Mouse (Mus musculus) forebrain, embryonic 14.5 days (tissue): ENCODE measurements around the gene Pi4kb. TPM values are rescaled to one million over a fixed set of nuclear protein-coding genes. Genes with fewer than 3 reads are reported as not detected.
"Not testable (repeated sequence)": the region's sequence is repeated elsewhere in the genome, so short reads cannot be mapped to it uniquely, and the experiment has no call there.

Experiments used
- ATAC-seq: fragments of 200-750 bp; cut with Nextera tagmentation; 2 replicates; pipeline ENCODE4 v1.8.0; 2017; ENCODE audit warnings: mild to moderate bottlenecking, moderate library complexity
- DNase-seq: peaks from one replicate; pipeline ENCODE4 v3.0.0-alpha.2; 2015; ENCODE audit warnings: low spot score
- H3K27ac ChIP-seq: fragments of 300-500 bp; sonication (generic); 2 replicates; pipeline ENCODE4 v1.5.1; 2014; ENCODE audit warnings: low read depth, mild to moderate bottlenecking, control low read depth, low read length, moderate library complexity
- H3K27me3 ChIP-seq: fragments of 300-500 bp; sonication (generic); replicated peaks from 2 replicates; pipeline ENCODE4 v1.6.1; 2014; ENCODE audit warnings: low read length, control low read depth, mixed read lengths; ENCODE audit not compliant: control insufficient read depth, insufficient read depth
- H3K36me3 ChIP-seq: fragments of 300-500 bp; sonication (generic); 2 replicates; pipeline ENCODE4 v1.6.1; 2014; ENCODE audit warnings: low read length, control low read depth; ENCODE audit not compliant: control insufficient read depth, insufficient read depth
- H3K4me1 ChIP-seq: fragments of 300-500 bp; sonication (generic); 2 replicates; pipeline ENCODE4 v1.6.1; 2014; ENCODE audit warnings: antibody characterized with exemption, low read length, control low read depth; ENCODE audit not compliant: control insufficient read depth, insufficient read depth
- H3K4me2 ChIP-seq: fragments of 300-500 bp; sonication (generic); 2 replicates; pipeline ENCODE4 v1.6.1; 2014; ENCODE audit warnings: mild to moderate bottlenecking, control low read depth, low read length
- H3K4me3 ChIP-seq: fragments of 300-500 bp; sonication (generic); 2 replicates; pipeline ENCODE4 v1.5.1; 2014; ENCODE audit warnings: low read depth, low read length, control low read depth
- H3K9ac ChIP-seq: fragments of 300-500 bp; sonication (generic); 2 replicates; pipeline ENCODE4 v1.6.1; 2014; ENCODE audit warnings: mild to moderate bottlenecking, low read length, control low read depth, moderate library complexity
- H3K9me3 ChIP-seq: fragments of 300-500 bp; sonication (generic); replicated peaks from 2 replicates; pipeline ENCODE4 v1.6.1; 2016; ENCODE audit warnings: low read length, control low read depth, mixed read lengths; ENCODE audit not compliant: control insufficient read depth
- WGBS: fragments of 180-500 bp; shearing (Covaris S2); extraction: QIAGEN DNeasy Blood & Tissue Kit; methylation state at CpG from one replicate; pipeline ENCODE4 v1.1.7; 2014; 5-methylcytosine and 5-hydroxymethylcytosine counted together
- polyA plus RNA-seq: library from polyadenylated mRNA; unstranded; fragments of >200 nt; fragmentation: Nextera tagmentation; extraction: Ambion mirVana; gene quantifications from 2 replicates; pipeline ENCODE4 v1.2.1, GENCODE M21; 2014

Pi4kb gene
- polyA plus RNA-seq, 1 experiment from 2014 or later = 28.8 TPM

GRCm38 (mm10) chr3:95016532-95017056, 42.1 kb downstream of the Pi4kb start:
- peak overlapping the region; percentile 74 for H3K4me3 ChIP-seq
- peaks cover 7% of the 10 kb centered on the region for H3K36me3 ChIP-seq
- no peaks in the 10 kb centered on the region for H3K27me3 ChIP-seq
- H3K9ac ChIP-seq = peak overlapping the region; percentile 70
- 5% methylated on average over 21 of the region's 21 CpGs for WGBS
- H3K27ac ChIP-seq = peak overlapping the region; percentile 95
- peaks cover 15% of the 10 kb centered on the region for H3K4me1 ChIP-seq
- H3K4me2 ChIP-seq = peak overlapping the region; percentile 79
- H3K9me3 ChIP-seq = no peaks in the 10 kb centered on the region
- no peak for ATAC-seq
- DNase-seq = no peak

GRCm38 (mm10) chr3:95018741-95019140, 44.2 kb downstream of the Pi4kb start:
- H3K4me2 ChIP-seq = no peak overlapping the region
- H3K9me3 ChIP-seq = no peaks in the 10 kb centered on the region
- no peaks in the 10 kb centered on the region for H3K27me3 ChIP-seq
- H3K36me3 ChIP-seq = no peaks in the 10 kb centered on the region
- H3K4me1 ChIP-seq = peaks cover 13% of the 10 kb centered on the region
- no peak overlapping the region for H3K27ac ChIP-seq
- WGBS = 84% methylated on average over 2 of the region's 2 CpGs
- ATAC-seq (no peak), DNase-seq (no peak)
- H3K4me3 ChIP-seq = no peak overlapping the region
- H3K9ac ChIP-seq = no peak overlapping the region

GRCm38 (mm10) chr3:95020956-95021355, 46.4 kb downstream of the Pi4kb start:
- H3K9me3 ChIP-seq, H3K36me3 ChIP-seq, H3K9ac ChIP-seq, H3K4me2 ChIP-seq, H3K27me3 ChIP-seq, DNase-seq, H3K4me1 ChIP-seq, H3K27ac ChIP-seq, ATAC-seq, H3K4me3 ChIP-seq: not testable (repeated sequence)
- WGBS = 94% methylated on average over 5 of the region's 5 CpGs

DNA sequence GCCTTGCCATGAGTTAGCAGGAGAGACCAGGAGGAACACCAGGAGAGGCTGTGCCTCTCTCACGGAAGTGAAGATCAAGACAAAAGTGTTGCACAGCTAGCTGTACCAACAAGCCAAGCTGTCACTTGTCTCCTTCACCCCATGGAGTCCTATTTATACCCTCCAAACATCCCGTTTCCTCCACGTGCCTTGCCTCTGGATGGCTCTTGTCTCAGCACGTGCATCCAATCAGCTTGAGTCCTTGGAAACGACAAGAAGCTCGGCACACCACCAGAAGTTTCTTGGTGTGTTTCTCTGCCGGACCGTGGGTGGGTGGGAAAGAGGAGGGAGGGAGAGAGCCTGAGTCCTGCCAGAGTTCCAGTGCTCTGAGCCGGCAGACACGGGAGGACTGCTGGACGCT, 50.0 kb downstream of the Pi4kb start:
- 30% methylated on average over 11 of the region's 11 CpGs for WGBS
- Histone ChIP-seq H3K27me3 (no peaks in the 10 kb centered on the region), H3K4me1 (no peaks in the 10 kb centered on the region), H3K9ac (no peak overlapping the region), H3K4me2 (no peak overlapping the region), H3K27ac (no peak overlapping the region), H3K4me3 (no peak overlapping the region), H3K9me3 (no peaks in the 10 kb centered on the region), H3K36me3 (0 out of 2 replicates have a peak, but pooled peaks cover 2% of the 10 kb centered on the region)
- no peak for ATAC-seq
- no peak for DNase-seq

GRCm38 (mm10) chr3:95025202-95025601, 50.7 kb downstream of the Pi4kb start:
- Histone ChIP-seq H3K4me2 (no peak overlapping the region), H3K4me3 (no peak overlapping the region), H3K27ac (no peak overlapping the region), H3K27me3 (no peaks in the 10 kb centered on the region), H3K9ac (no peak overlapping the region), H3K9me3 (no peaks in the 10 kb centered on the region), H3K36me3 (peaks cover 6% of the 10 kb centered on the region), H3K4me1 (no peaks in the 10 kb centered on the region)
- no peak for ATAC-seq
- no peak for DNase-seq
- WGBS = 57% methylated on average over 5 of the region's 5 CpGs

- Histone ChIP-seq H3K9me3 (no peaks in the 10 kb centered on the region), H3K27me3 (no peaks in the 10 kb centered on the region), H3K9ac (no peak overlapping the region), H3K4me3 (no peak overlapping the region), H3K4me2 (no peak overlapping the region), H3K4me1 (no peaks in the 10 kb centered on the region), H3K36me3 (peaks cover 25% of the 10 kb centered on the region), H3K27ac (no peak overlapping the region)
- ATAC-seq (peak; percentile 25), DNase-seq (no peak)
- 55% methylated on average over 5 of the region's 5 CpGs for WGBS
Observed at GRCm38 (mm10) chr3:95027057-95027645, 52.6 kb downstream of the Pi4kb start.

DNA sequence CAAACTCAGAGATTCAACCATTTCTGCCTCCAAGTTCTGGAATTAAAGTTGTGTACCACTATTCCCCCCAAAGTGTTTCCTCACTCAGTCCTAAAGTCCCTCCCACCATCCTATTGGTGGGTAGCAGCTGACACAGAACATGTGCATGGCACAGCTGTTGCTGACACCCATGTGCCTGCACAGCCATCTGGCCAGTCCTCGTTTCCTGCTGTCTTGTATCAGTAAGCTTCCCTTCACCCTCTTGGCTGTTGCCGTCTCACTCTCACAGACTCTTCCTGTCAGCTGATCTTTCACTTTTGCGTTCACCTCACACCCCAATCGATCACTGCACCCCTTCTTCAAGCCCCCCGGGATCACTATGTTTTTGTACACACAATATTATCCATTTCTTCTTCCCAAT, 53.2 kb downstream of the Pi4kb start:
- peak; percentile 75 for DNase-seq
- WGBS = 60% methylated on average over 5 of the region's 5 CpGs
- no peaks in the 10 kb centered on the region for H3K4me1 ChIP-seq
- no peak overlapping the region for H3K4me3 ChIP-seq
- H3K4me2 ChIP-seq = no peak overlapping the region
- no peak overlapping the region for H3K27ac ChIP-seq
- no peaks in the 10 kb centered on the region for H3K9me3 ChIP-seq
- peaks cover 29% of the 10 kb centered on the region for H3K36me3 ChIP-seq
- no peaks in the 10 kb centered on the region for H3K27me3 ChIP-seq
- no peak overlapping the region for H3K9ac ChIP-seq
- ATAC-seq = peak; percentile 79

GRCm38 (mm10) chr3:95028603-95029002, 54.1 kb downstream of the Pi4kb start:
- Histone ChIP-seq H3K27me3 (no peaks in the 10 kb centered on the region), H3K9me3 (no peaks in the 10 kb centered on the region), H3K4me1 (no peaks in the 10 kb centered on the region), H3K36me3 (peaks cover 38% of the 10 kb centered on the region), H3K9ac (no peak overlapping the region), H3K4me2 (no peak overlapping the region), H3K4me3 (no peak overlapping the region), H3K27ac (no peak overlapping the region)
- DNase-seq (no peak), ATAC-seq (no peak)
- 92% methylated on average over 3 of the region's 3 CpGs for WGBS

DNA sequence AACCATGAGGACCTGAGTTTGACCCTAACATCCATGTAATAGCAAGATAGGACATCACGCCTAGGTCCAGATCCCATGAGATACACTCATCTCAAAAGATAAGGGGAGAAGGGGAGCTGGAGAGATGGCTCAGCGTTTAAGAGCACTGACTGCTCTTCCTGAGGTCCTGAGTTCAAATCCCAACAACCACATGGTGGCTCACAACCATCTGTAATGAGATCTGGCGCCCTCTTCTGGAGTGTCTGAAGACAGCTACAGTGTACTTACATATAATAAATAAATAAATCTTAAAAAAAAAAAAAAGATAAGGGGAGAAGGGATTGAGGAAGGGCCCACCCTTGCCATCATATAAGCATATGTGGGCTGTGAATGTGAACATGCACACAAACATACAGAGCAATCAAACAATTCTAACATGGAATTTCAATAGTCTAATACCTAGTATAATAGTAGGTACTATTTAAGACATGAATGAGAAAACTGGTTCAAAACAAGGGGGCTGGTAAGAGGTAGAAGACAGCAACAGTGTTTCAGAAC, 54.8 kb downstream of the Pi4kb start:
- H3K36me3 ChIP-seq = peaks cover 46% of the 10 kb centered on the region
- H3K4me2 ChIP-seq, H3K4me1 ChIP-seq, H3K9me3 ChIP-seq, H3K9ac ChIP-seq, DNase-seq, H3K4me3 ChIP-seq, H3K27me3 ChIP-seq, ATAC-seq, H3K27ac ChIP-seq: not testable (repeated sequence)
- WGBS = 69% methylated on average over 3 of the region's 3 CpGs
